Mouse (Mus musculus) CH12.LX (cell line): ENCODE results near the gene Rac3. TPM values are rescaled to one million over a fixed set of nuclear protein-coding genes. Genes with fewer than 3 reads are reported as not detected.

ENCODE experiments used
- DNase-seq: peaks from one replicate; pipeline ENCODE4 v3.0.0-alpha.2; 2013; ENCODE audit errors: extremely low read depth
- H3K27ac ChIP-seq: 2 replicates; pipeline ENCODE4 v1.5.1; 2012; ENCODE audit warnings: low read depth, mild to moderate bottlenecking, control low read depth, moderate library complexity; ENCODE audit not compliant: insufficient read depth
- H3K27me3 ChIP-seq: replicated peaks from 2 replicates; pipeline ENCODE3; 2012; ENCODE audit warnings: inconsistent platforms
- H3K36me3 ChIP-seq, 2 experiments: replicated peaks in 1 of 2; 2 replicates each; pipeline versions ENCODE3 to v1.6.1; 2012; ENCODE audit warnings: inconsistent platforms in 1 of 2, low read length in 1 of 2, mild to moderate bottlenecking in 1 of 2, mixed read lengths in 1 of 2, moderate library complexity in 1 of 2; ENCODE audit not compliant: control insufficient read depth in 1 of 2, insufficient read depth in 1 of 2
- H3K4me1 ChIP-seq, 2 experiments: 2 replicates each; pipeline ENCODE4 v1.6.1; 2012; ENCODE audit warnings: inconsistent platforms in 1 of 2, moderate library complexity in 1 of 2; ENCODE audit not compliant: insufficient read depth in 2 of 2, control insufficient read depth in 1 of 2
- H3K4me2 ChIP-seq: 2 replicates; pipeline ENCODE4 v1.6.1; 2012; ENCODE audit warnings: low read depth, mild to moderate bottlenecking, control low read depth; ENCODE audit not compliant: poor library complexity, insufficient read depth, severe bottlenecking
- H3K4me3 ChIP-seq, 3 experiments: fragments of 150-350 bp in 1 of 3; sonication (generic) in 1 of 3; replicated peaks in 1 of 3; 2 replicates each; pipeline versions ENCODE3 to v1.5.1; 2011 to 2012; ENCODE audit warnings: low read depth in 2 of 3, low read length in 2 of 3, mild to moderate bottlenecking in 2 of 3, moderate library complexity in 2 of 3, control low read depth in 1 of 3, improper control_type of control experiment in 1 of 3, inconsistent platforms in 1 of 3, mixed read lengths in 1 of 3; ENCODE audit not compliant: poor library complexity in 1 of 3
- H3K79me2 ChIP-seq: replicated peaks from 2 replicates; pipeline ENCODE4 v1.6.1; 2012; ENCODE audit warnings: mild to moderate bottlenecking, moderate library complexity; ENCODE audit not compliant: control insufficient read depth, poor library complexity, insufficient read depth, severe bottlenecking; ENCODE audit errors: extremely low read depth
- H3K9ac ChIP-seq: 2 replicates; pipeline ENCODE4 v1.6.1; 2012; ENCODE audit warnings: low read depth, mild to moderate bottlenecking, control low read depth, moderate library complexity; ENCODE audit not compliant: insufficient read depth
- H3K9me3 ChIP-seq: replicated peaks from 2 replicates; pipeline ENCODE3; 2012; ENCODE audit warnings: low read length, inconsistent platforms, mixed read lengths
- CHD2 ChIP-seq: IDR thresholded peaks from 2 replicates; pipeline ENCODE4 v1.6.1; 2011; ENCODE audit warnings: low read length, improper control_type of control experiment
- E2F4 ChIP-seq: IDR thresholded peaks from 2 replicates; pipeline ENCODE4 v1.6.1; 2011; ENCODE audit warnings: low read depth, low read length, improper control_type of control experiment; ENCODE audit not compliant: insufficient replicate concordance
- ETS1 ChIP-seq: conservative IDR thresholded peaks from 2 replicates; pipeline ENCODE4 v1.6.1; 2012; ENCODE audit warnings: low read depth, mild to moderate bottlenecking, inconsistent platforms, low read length, improper control_type of control experiment, moderate library complexity
- HCFC1 ChIP-seq: IDR thresholded peaks from 2 replicates; pipeline ENCODE4 v1.6.1; 2012; ENCODE audit warnings: low read depth, mild to moderate bottlenecking, inconsistent platforms, low read length, improper control_type of control experiment
- KAT2A ChIP-seq: IDR thresholded peaks from 2 replicates; pipeline ENCODE4 v1.6.1; 2012; ENCODE audit warnings: low read length, improper control_type of control experiment, inconsistent platforms; ENCODE audit not compliant: insufficient replicate concordance
- MAFK ChIP-seq: IDR thresholded peaks from 2 replicates; pipeline ENCODE4 v1.6.1; 2011; ENCODE audit warnings: low read length, improper control_type of control experiment; ENCODE audit not compliant: insufficient replicate concordance
- MAZ ChIP-seq: IDR thresholded peaks from 2 replicates; pipeline ENCODE4 v1.6.1; 2012; ENCODE audit warnings: low read depth, mild to moderate bottlenecking, inconsistent platforms, low read length, improper control_type of control experiment, moderate library complexity
- MEF2A ChIP-seq: IDR thresholded peaks from 2 replicates; pipeline ENCODE4 v1.6.1; 2014; ENCODE audit warnings: low read depth, mild to moderate bottlenecking, inconsistent platforms, low read length, improper control_type of control experiment, borderline replicate concordance
- MXI1 ChIP-seq: IDR thresholded peaks from 2 replicates; pipeline ENCODE4 v1.6.1; 2011; ENCODE audit warnings: mild to moderate bottlenecking, low read depth, low read length, improper control_type of control experiment
- MYC ChIP-seq: IDR thresholded peaks from 2 replicates; pipeline ENCODE4 v1.6.1; 2011; ENCODE audit warnings: low read depth, mild to moderate bottlenecking, improper control_type of control experiment, low read length
- PAX5 ChIP-seq: IDR thresholded peaks from 2 replicates; pipeline ENCODE4 v1.6.1; 2012; ENCODE audit warnings: low read length, inconsistent platforms, mixed read lengths
- POLR2A ChIP-seq: IDR thresholded peaks from 2 replicates; pipeline ENCODE4 v1.6.1; 2011; ENCODE audit warnings: low read depth, mild to moderate bottlenecking, improper control_type of control experiment, low read length
- POLR2AphosphoS2 ChIP-seq: IDR thresholded peaks from 2 replicates; pipeline ENCODE4 v1.6.1; 2011; ENCODE audit warnings: low read depth, low read length, improper control_type of control experiment
- TBP ChIP-seq: conservative IDR thresholded peaks from 2 replicates; pipeline ENCODE4 v1.6.1; 2011; ENCODE audit warnings: low read depth, low read length, improper control_type of control experiment
- USF2 ChIP-seq: conservative IDR thresholded peaks from 2 replicates; pipeline ENCODE4 v1.6.1; 2011; ENCODE audit warnings: low read depth, low read length, improper control_type of control experiment
- ZMIZ1 ChIP-seq: IDR thresholded peaks from 2 replicates; pipeline ENCODE4 v1.6.1; 2012; ENCODE audit warnings: low read depth, mild to moderate bottlenecking, inconsistent platforms, low read length, improper control_type of control experiment
- dilution Hi-C: fragments of 300-500 bp; cut with MboI; formaldehyde crosslinking; loops from 2 replicates; pipeline ENCODE4 v1.14.3; 2020; ENCODE audit warnings: low sequenced_read_pairs; ENCODE audit not compliant: extremely low pct_unique_long_range_greater_than_20kb, extremely low pct_ligation_motif_present
- in situ Hi-C: fragments of 300-500 bp; cut with MboI; formaldehyde crosslinking; loops from 3 replicates; pipeline ENCODE4 v1.14.3; 2019; ENCODE audit warnings: low sequenced_read_pairs, low pct_ligation_motif_present, low pct_unique_long_range_greater_than_20kb, mixed read lengths
- polyA plus RNA-seq: library from polyadenylated mRNA; unstranded; fragments of >175 nt; gene quantifications from 2 replicates; pipeline ENCODE4 v1.2.1, GENCODE M21; 2012; ENCODE audit warnings: low read depth; ENCODE audit not compliant: insufficient read length
- total RNA-seq, 2 experiments: library from RNA; depleted of rRNA; stranded (reverse); fragments of 300-350 nt in 1 of 2; fragments of >200 nt in 1 of 2; gene quantifications; 2 replicates each; pipeline ENCODE4 v1.2.3; 2012 to 2014

The Rac3 gene
- total and polyA plus RNA-seq, 3 experiments, result 3.4 to 8.9 (median 5.5) TPM

- Histone ChIP-seq H3K27ac (no peak overlapping the region), H3K9ac (no peak overlapping the region), H3K4me1 (no peaks in the 10 kb centered on the region), H3K27me3 (no peaks in the 10 kb centered on the region), H3K9me3 (no peaks in the 10 kb centered on the region), H3K4me3 (no peak overlapping the region), H3K79me2 (no peaks in the 10 kb centered on the region), H3K4me2 (no peak overlapping the region), H3K36me3 (peaks cover 52 to 93% of the 10 kb centered on the region in 2 experiments)
- dilution Hi-C loops (no loop called here), in situ Hi-C loops (loop anchor here (10.0 kb wide), 1 partner anchor 58 kb away; the partner anchor contains the start of gene Sirt7)
- no peak for DNase-seq
- TF ChIP-seq POLR2AphosphoS2, result no peak
- TF ChIP-seq USF2, result no peak
These were observed 38.6 kb upstream of the Rac3 start for GRCm38 (mm10) chr11:120682683-120683082.

- Histone ChIP-seq H3K27me3 (no peaks in the 10 kb centered on the region), H3K27ac (no peak overlapping the region), H3K9ac (no peak overlapping the region), H3K4me3 (no peak overlapping the region), H3K4me2 (no peak overlapping the region), H3K36me3 (peaks cover 49 to 92% of the 10 kb centered on the region in 2 experiments), H3K79me2 (no peaks in the 10 kb centered on the region), H3K4me1 (no peaks in the 10 kb centered on the region), H3K9me3 (no peaks in the 10 kb centered on the region)
- TF ChIP-seq TBP (no peak), MYC (no peak), MAZ (no peak), CHD2 (no peak), KAT2A (no peak), HCFC1 (no peak), MXI1 (no peak), ZMIZ1 (no peak), E2F4 (no peak), MAFK (no peak), MEF2A (no peak), POLR2A (no peak), PAX5 (no peak), ETS1 (no peak)
- in situ Hi-C loops (loop anchor here (10.0 kb wide), 1 partner anchor 59 kb away; the partner anchor contains the start of gene Sirt7), dilution Hi-C loops (no loop called here)
- no peak for DNase-seq
These were observed 37.7 kb upstream of the Rac3 start for GRCm38 (mm10) chr11:120683536-120683935.
